Mouse (Mus musculus) MEL (cell line): Measurements from ENCODE around the gene Tmc4. TPM values are rescaled to one million over a fixed set of nuclear protein-coding genes. Genes with fewer than 3 reads are reported as not detected.
"Not testable (repeated sequence)": the region's sequence is repeated elsewhere in the genome, so short reads cannot be mapped to it uniquely, and the experiment has no call there.

Experiments used
- DNase-seq: peaks from one replicate; pipeline ENCODE4 v3.0.0; 2011; ENCODE audit warnings: low read depth, low spot score
- H3K27ac ChIP-seq: 2 replicates; pipeline ENCODE4 v1.5.1; 2012; ENCODE audit warnings: low read depth, mild to moderate bottlenecking, control low read depth, low read length, moderate library complexity; ENCODE audit not compliant: control insufficient read depth
- H3K27me3 ChIP-seq, 2 experiments: fragments of 150-350 bp in 1 of 2; sonication (generic) in 1 of 2; 2 replicates each; pipeline ENCODE4 v1.6.1; 2012; ENCODE audit warnings: low read length in 2 of 2, mild to moderate bottlenecking in 2 of 2, improper control_type of control experiment in 1 of 2, moderate library complexity in 1 of 2; ENCODE audit not compliant: insufficient read depth in 2 of 2, control insufficient read depth in 1 of 2
- H3K36me3 ChIP-seq, 2 experiments: 2 replicates each; pipeline ENCODE4 v1.6.1; 2012 to 2014; ENCODE audit warnings: low read length in 2 of 2, improper control_type of control experiment in 1 of 2, inconsistent platforms in 1 of 2, mild to moderate bottlenecking in 1 of 2; ENCODE audit not compliant: insufficient read depth in 2 of 2, control insufficient read depth in 1 of 2
- H3K4me1 ChIP-seq, 2 experiments: fragments of 150-350 bp in 1 of 2; sonication (generic) in 1 of 2; 2 replicates each; pipeline ENCODE4 v1.6.1; 2012; ENCODE audit warnings: low read length in 2 of 2, improper control_type of control experiment in 1 of 2, mild to moderate bottlenecking in 1 of 2; ENCODE audit not compliant: insufficient read depth in 2 of 2, control insufficient read depth in 1 of 2
- H3K4me3 ChIP-seq, 2 experiments: fragments of 150-350 bp in 1 of 2; sonication (generic) in 1 of 2; 2 replicates each; pipeline ENCODE4 v1.5.1; 2012; ENCODE audit warnings: low read depth in 2 of 2, low read length in 2 of 2, mild to moderate bottlenecking in 2 of 2, moderate library complexity in 2 of 2, control low read depth in 1 of 2, improper control_type of control experiment in 1 of 2; ENCODE audit not compliant: control insufficient read depth in 1 of 2, insufficient read depth in 1 of 2
- H3K79me2 ChIP-seq: 2 replicates; pipeline ENCODE4 v1.6.1; 2012; ENCODE audit warnings: mild to moderate bottlenecking, low read length, moderate library complexity; ENCODE audit not compliant: control insufficient read depth, poor library complexity, insufficient read depth
- H3K9ac ChIP-seq: 2 replicates; pipeline ENCODE4 v1.6.1; 2012; ENCODE audit warnings: low read depth, mild to moderate bottlenecking, control low read depth, low read length, moderate library complexity; ENCODE audit not compliant: control insufficient read depth, poor library complexity, severe bottlenecking
- H3K9me3 ChIP-seq: fragments of 150-350 bp; sonication (generic); replicated peaks from 2 replicates; pipeline ENCODE4 v1.6.1; 2012; ENCODE audit warnings: mild to moderate bottlenecking, low read length, improper control_type of control experiment, moderate library complexity; ENCODE audit not compliant: insufficient read depth
- CHD1 ChIP-seq: IDR thresholded peaks from 2 replicates; pipeline ENCODE4 v1.6.1; 2012; ENCODE audit warnings: low read depth, mild to moderate bottlenecking, inconsistent platforms, low read length, improper control_type of control experiment
- CHD2 ChIP-seq: IDR thresholded peaks from 2 replicates; pipeline ENCODE4 v1.6.1; 2011; ENCODE audit warnings: low read length, improper control_type of control experiment
- CTCF ChIP-seq, 3 experiments: IDR thresholded peaks in 2 of 3; conservative IDR thresholded peaks in 1 of 3; 2 replicates each; pipeline ENCODE4 v1.5.1; 2011 to 2012; ENCODE audit warnings: low read length in 3 of 3, low read depth in 2 of 3, mild to moderate bottlenecking in 2 of 3, improper control_type of control experiment in 1 of 3, inconsistent platforms in 1 of 3, mixed read lengths in 1 of 3, moderate library complexity in 1 of 3; ENCODE audit not compliant: control insufficient read depth in 1 of 3, insufficient read depth in 1 of 3, poor library complexity in 1 of 3, severe bottlenecking in 1 of 3
- E2F4 ChIP-seq: IDR thresholded peaks from 2 replicates; pipeline ENCODE4 v1.6.1; 2011; ENCODE audit warnings: low read depth, low read length, improper control_type of control experiment, borderline replicate concordance
- EP300 ChIP-seq, 2 experiments: IDR thresholded peaks; 2 replicates each; pipeline ENCODE4 v1.6.1; 2011; ENCODE audit warnings: improper control_type of control experiment in 2 of 2, low read length in 2 of 2, low read depth in 1 of 2, mild to moderate bottlenecking in 1 of 2
- ETS1 ChIP-seq: IDR thresholded peaks from 2 replicates; pipeline ENCODE4 v1.6.1; 2012; ENCODE audit warnings: low read depth, mild to moderate bottlenecking, inconsistent platforms, low read length, improper control_type of control experiment, moderate library complexity
- GABPA ChIP-seq: IDR thresholded peaks from 2 replicates; pipeline ENCODE4 v1.6.1; 2012; ENCODE audit warnings: low read depth, mild to moderate bottlenecking, inconsistent platforms, low read length, improper control_type of control experiment, moderate library complexity
- HCFC1 ChIP-seq: IDR thresholded peaks from 2 replicates; pipeline ENCODE4 v1.6.1; 2012; ENCODE audit warnings: low read depth, mild to moderate bottlenecking, inconsistent platforms, low read length, improper control_type of control experiment, moderate library complexity
- JUND ChIP-seq: IDR thresholded peaks from 2 replicates; pipeline ENCODE4 v1.6.1; 2011; ENCODE audit warnings: low read depth, mild to moderate bottlenecking, improper control_type of control experiment, low read length
- MAFK ChIP-seq: IDR thresholded peaks from 2 replicates; pipeline ENCODE4 v1.6.1; 2011; ENCODE audit warnings: low read depth, mild to moderate bottlenecking, low read length, improper control_type of control experiment, borderline replicate concordance
- MAX ChIP-seq: IDR thresholded peaks from 2 replicates; pipeline ENCODE4 v1.6.1; 2011; ENCODE audit warnings: low read length, improper control_type of control experiment
- MAZ ChIP-seq: IDR thresholded peaks from 2 replicates; pipeline ENCODE4 v1.6.1; 2012; ENCODE audit warnings: low read depth, mild to moderate bottlenecking, inconsistent platforms, low read length, improper control_type of control experiment
- MEF2A ChIP-seq: IDR thresholded peaks from 2 replicates; pipeline ENCODE4 v1.6.1; 2014; ENCODE audit warnings: low read depth, mild to moderate bottlenecking, inconsistent platforms, low read length, improper control_type of control experiment; ENCODE audit not compliant: poor library complexity, insufficient replicate concordance, severe bottlenecking; ENCODE audit errors: extremely low read depth
- MXI1 ChIP-seq: IDR thresholded peaks from 2 replicates; pipeline ENCODE4 v1.6.1; 2011; ENCODE audit warnings: mild to moderate bottlenecking, low read depth, low read length, improper control_type of control experiment
- MYB ChIP-seq: IDR thresholded peaks from 2 replicates; pipeline ENCODE4 v1.6.1; 2011; ENCODE audit warnings: mild to moderate bottlenecking, low read depth, low read length, improper control_type of control experiment
- MYC ChIP-seq: IDR thresholded peaks from 2 replicates; pipeline ENCODE4 v1.6.1; 2011; ENCODE audit warnings: low read depth, mild to moderate bottlenecking, low read length, improper control_type of control experiment, moderate library complexity
- NELFE ChIP-seq: IDR thresholded peaks from 2 replicates; pipeline ENCODE4 v1.6.1; 2011; ENCODE audit warnings: low read depth, low read length, improper control_type of control experiment
- POLR2AphosphoS5 ChIP-seq: IDR thresholded peaks from 2 replicates; pipeline ENCODE4 v1.6.1; 2012; ENCODE audit warnings: low read depth, borderline replicate concordance, mild to moderate bottlenecking, inconsistent platforms, low read length, moderate library complexity, mixed read lengths
- RAD21 ChIP-seq: IDR thresholded peaks from 2 replicates; pipeline ENCODE4 v1.6.1; 2011; ENCODE audit warnings: mild to moderate bottlenecking, low read depth, low read length, improper control_type of control experiment
- SMC3 ChIP-seq: IDR thresholded peaks from 2 replicates; pipeline ENCODE4 v1.6.1; 2011; ENCODE audit warnings: low read depth, low read length, improper control_type of control experiment
- TAL1 ChIP-seq: IDR thresholded peaks from 2 replicates; pipeline ENCODE4 v1.6.1; 2012; ENCODE audit warnings: mild to moderate bottlenecking, inconsistent platforms, low read length, moderate library complexity, mixed read lengths
- TBP ChIP-seq: IDR thresholded peaks from 2 replicates; pipeline ENCODE4 v1.8.0; 2011; ENCODE audit warnings: low read depth, low read length, improper control_type of control experiment
- TCF12 ChIP-seq: IDR thresholded peaks from 2 replicates; pipeline ENCODE4 v1.6.1; 2014; ENCODE audit warnings: low read depth, mild to moderate bottlenecking, inconsistent platforms, low read length, improper control_type of control experiment, moderate library complexity
- ZKSCAN1 ChIP-seq: IDR thresholded peaks from 2 replicates; pipeline ENCODE4 v1.6.1; 2012; ENCODE audit warnings: low read depth, mild to moderate bottlenecking, inconsistent platforms, low read length, improper control_type of control experiment, moderate library complexity
- polyA plus RNA-seq, 2 experiments: library from polyadenylated mRNA; stranded (reverse) in 1 of 2; unstranded in 1 of 2; fragments of >175 nt in 1 of 2; fragments of >200 nt in 1 of 2; gene quantifications; 2 replicates each; pipeline versions ENCODE4 v1.2.1 to v1.2.4; 2012; ENCODE audit warnings: low replicate concordance in 2 of 2, low read depth in 1 of 2; ENCODE audit not compliant: insufficient read length in 2 of 2, insufficient read depth in 1 of 2, missing spikeins in 1 of 2
- total RNA-seq: library from RNA; depleted of rRNA; stranded (reverse); fragments of 300-350 nt; gene quantifications from 2 replicates; pipeline ENCODE4 v1.2.3, GENCODE M21; 2012

Tmc4 gene
- total and polyA plus RNA-seq, 3 experiments: 2.7 to 16.8 TPM; not detected in 1

DNA sequence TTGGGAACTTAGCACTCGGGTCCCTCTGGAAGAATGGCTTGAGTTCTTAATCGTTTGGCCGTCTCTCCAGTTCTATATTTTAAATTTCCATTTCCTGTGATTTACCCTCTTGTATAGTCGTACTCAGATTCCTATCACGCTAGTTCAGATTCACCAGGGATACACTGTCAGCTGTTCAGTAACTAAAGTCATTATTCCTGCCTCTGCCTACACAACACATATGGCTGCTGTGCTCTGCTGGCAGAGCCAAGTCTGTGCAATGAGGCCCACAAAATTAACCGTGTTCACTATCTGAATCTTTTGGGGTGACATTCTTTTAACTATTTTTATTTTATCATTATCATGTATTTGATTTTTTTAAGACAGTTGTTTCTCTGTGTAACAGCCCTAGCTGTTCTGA lies 21.1 kb upstream of the Tmc4 start:
- H3K9ac ChIP-seq: no peak overlapping the region
- no peak overlapping the region for H3K4me3 ChIP-seq
- TF ChIP-seq CTCF (IDR thresholded peaks at IDR 0.05 in 2 of 3, conservative IDR thresholded peaks at IDR 0.05 in 1 of 3; ENCODE audit: control insufficient read depth in 1 of 3, insufficient read depth in 1 of 3, low read depth in 2 of 3, low read length in 3 of 3, poor library complexity in 1 of 3, severe bottlenecking in 1 of 3): no peak
- TF ChIP-seq MYC: no peak
- TF ChIP-seq TAL1: no peak
- TF ChIP-seq NELFE: no peak
- no peak for TF ChIP-seq JUND
- no peak for TF ChIP-seq MXI1
- no peak for TF ChIP-seq ZKSCAN1
- TF ChIP-seq MYB: no peak
- TF ChIP-seq TCF12: no peak
- TF ChIP-seq, all 39 proteins: peak for 0
- Histone ChIP-seq H3K27me3 (no peaks in the 10 kb centered on the region), H3K9me3 (no peaks in the 10 kb centered on the region), H3K79me2 (peaks cover 3% of the 10 kb centered on the region; the same call in 1 of the 2 replicates), H3K4me1 (peaks cover 0 to 6% of the 10 kb centered on the region in 2 experiments; a peak in 1 of 4 replicates), H3K27ac (no peak overlapping the region), H3K36me3 (peaks cover 0 to 5% of the 10 kb centered on the region in 2 experiments; a peak in 3 of 4 replicates)
- no peak for DNase-seq

DNA sequence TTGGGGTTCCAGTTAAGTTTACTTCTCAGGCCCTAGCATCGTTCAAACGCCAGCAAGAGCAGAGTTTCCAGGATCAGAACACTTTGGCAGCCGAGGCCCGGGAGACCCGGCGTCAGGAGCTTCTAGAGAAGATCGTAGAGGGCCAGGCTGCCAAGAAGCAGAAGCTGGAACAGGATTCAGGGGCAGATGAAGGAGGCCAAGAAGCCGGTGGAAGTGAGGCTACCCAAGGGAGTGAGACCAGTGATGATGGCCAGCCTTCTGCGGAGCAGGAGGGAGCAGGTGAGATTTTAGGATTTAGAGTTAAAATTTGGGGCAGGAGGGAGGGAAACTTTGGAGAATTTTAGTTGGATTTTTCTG lies 17.6 kb upstream of the Tmc4 start:
- H3K9me3 ChIP-seq, H3K79me2 ChIP-seq, H3K27ac ChIP-seq, H3K36me3 ChIP-seq, H3K27me3 ChIP-seq: not testable (repeated sequence)
- H3K4me3 ChIP-seq: peak overlapping the region; percentile 73 to 79
- TF ChIP-seq CHD1: 0 out of 2 replicates have a peak, but pooled peaks have one; percentile 11
- TF ChIP-seq, all 39 proteins: peak for 1; not testable (repeated sequence) for 38
- peaks cover 4 to 17% of the 10 kb centered on the region in 2 experiments; a peak in 3 of 4 replicates for H3K4me1 ChIP-seq
- H3K9ac ChIP-seq: peak overlapping the region; percentile 84
- DNase-seq: not testable (repeated sequence)

DNA sequence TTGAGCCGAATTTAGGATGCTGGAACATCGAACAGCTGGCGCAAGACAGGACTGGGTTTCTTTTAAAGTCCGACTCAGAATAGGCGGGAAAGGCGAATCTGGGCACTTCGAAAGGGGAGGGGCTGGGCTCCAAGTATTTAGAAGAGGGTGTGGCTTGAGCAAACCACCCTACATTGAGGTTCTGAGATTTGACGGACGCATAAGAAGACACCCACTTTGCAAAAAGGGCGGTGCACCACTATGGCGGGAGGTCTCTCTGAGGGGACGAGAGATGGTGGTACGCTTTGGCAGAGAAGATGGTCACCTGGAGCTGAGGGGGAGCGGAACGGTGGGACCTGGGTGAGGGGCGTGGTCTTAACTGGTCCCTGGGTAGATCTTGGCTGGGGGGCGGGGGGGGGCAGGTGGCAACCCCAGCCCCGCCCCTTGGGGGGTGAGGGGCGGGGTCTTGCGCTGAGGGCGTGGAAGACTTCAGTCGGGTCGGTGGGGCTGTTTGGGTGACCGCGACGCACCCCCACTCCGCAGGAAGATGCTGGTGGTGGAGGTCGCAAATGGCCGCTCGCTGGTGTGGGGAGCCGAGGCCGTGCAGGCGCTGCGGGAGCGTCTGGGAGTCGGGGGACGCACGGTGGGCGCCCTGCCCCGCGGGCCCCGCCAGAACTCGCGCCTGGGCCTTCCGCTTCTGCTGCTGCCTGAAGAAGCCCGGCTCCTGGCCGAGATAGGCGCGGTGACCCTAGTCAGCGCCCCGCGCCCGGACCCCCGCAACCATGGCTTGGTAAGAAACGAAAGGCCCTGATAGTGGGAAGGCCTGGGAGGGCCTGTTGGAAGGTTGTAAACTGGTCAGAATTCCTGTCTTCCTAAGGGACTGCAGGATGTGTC lies 17.0 kb upstream of the Tmc4 start:
- no peaks in the 10 kb centered on the region for H3K27me3 ChIP-seq
- H3K27ac ChIP-seq: peak overlapping the region; percentile 92
- peak; percentile 94 for DNase-seq
- H3K9me3 ChIP-seq: no peaks in the 10 kb centered on the region
- H3K36me3 ChIP-seq: peaks cover 0 to 7% of the 10 kb centered on the region in 2 experiments; a peak in 3 of 4 replicates
- H3K4me3 ChIP-seq: peak overlapping the region; percentile 73 to 79
- peaks cover 4 to 17% of the 10 kb centered on the region in 2 experiments; a peak in 3 of 4 replicates for H3K4me1 ChIP-seq
- peak overlapping the region; percentile 84 for H3K9ac ChIP-seq
- peaks cover 7% of the 10 kb centered on the region; the same call in 1 of the 2 replicates for H3K79me2 ChIP-seq
- TF ChIP-seq MYC (no peak; the same call in 1 of the 2 replicates), JUND (no peak), TCF12 (no peak), MAX (peak; percentile 4; the same call in 1 of the 2 replicates), HCFC1 (no peak), MAFK (no peak), E2F4 (no peak), ZKSCAN1 (no peak), SMC3 (no peak), MYB (no peak), MEF2A (no peak), GABPA (no peak), EP300 (IDR thresholded peaks at IDR 0.05; ENCODE audit: low read depth in 1 of 2, low read length in 2 of 2) (no peak), POLR2AphosphoS5 (no peak), RAD21 (no peak), ETS1 (no peak), CHD2 (no peak), MAZ (no peak; the same call in 1 of the 2 replicates), TBP (no peak)
